In the genomic region with DNA sequence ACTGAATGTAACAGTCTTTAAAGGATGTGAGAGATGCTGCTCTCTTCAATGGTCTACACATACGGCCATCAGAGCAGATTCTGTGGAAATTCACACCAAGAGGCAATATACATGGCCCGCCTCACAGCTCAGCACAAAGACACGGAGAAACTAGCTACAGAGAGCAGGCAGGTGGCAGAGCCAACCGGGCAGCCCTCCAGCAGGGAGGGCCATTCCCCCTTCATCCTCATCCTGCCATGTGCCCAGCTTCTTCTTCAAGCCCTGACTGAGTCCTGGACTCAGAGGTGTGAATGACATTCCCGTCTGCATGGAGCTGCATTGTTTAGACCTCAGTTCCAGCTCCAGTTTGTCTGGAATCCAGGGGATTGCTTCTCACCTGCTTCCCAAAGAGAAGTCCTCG, we compare ENCODE assay signal across 19 mouse cellular contexts.
DNase-seq lines count a peak whose midpoint lies in the region; ATAC-seq and TF ChIP-seq lines count a peak whose summit lies in the region.
"Had no signal": no experiment of that assay in that cellular context is flagged by ENCODE, and none has a peak within 500 bp of the region (broad histone marks: within the 10 kb centered on the region; RNA-seq: fewer than 3 reads in every experiment).

No protein-coding gene starts in this region.

- no peak overlapping the region for H3K4me3 ChIP-seq in forebrain, embryonic 14.5 days (ENCODE audit: low read depth, low read length)
- no peak overlapping the region for H3K4me3 ChIP-seq in forebrain, embryonic 12.5 days (replicated peaks)
- no peak overlapping the region for H3K4me3 ChIP-seq in midbrain, postnatal 0 days (ENCODE audit: low read depth, low read length)
- H3K4me3 ChIP-seq in midbrain, embryonic 11.5 days (ENCODE audit: low read depth, low read length) = no peak overlapping the region
- H3K4me3 ChIP-seq: embryonic facial prominence, embryonic 15.5 days; heart, embryonic 15.5 days; limb, embryonic 10.5 days; liver, embryonic 12.5 days; stomach, embryonic 15.5 days had no signal

- no peaks in the 10 kb centered on the region for H3K27me3 ChIP-seq in forebrain, embryonic 14.5 days (replicated peaks; ENCODE audit: control insufficient read depth, insufficient read depth, low read length)
- no peaks in the 10 kb centered on the region for H3K27me3 ChIP-seq in forebrain, embryonic 12.5 days
- H3K27me3 ChIP-seq in midbrain, postnatal 0 days (ENCODE audit: insufficient read depth, low read length) = no peaks in the 10 kb centered on the region
- no peaks in the 10 kb centered on the region for H3K27me3 ChIP-seq in midbrain, embryonic 11.5 days (ENCODE audit: control insufficient read depth, insufficient read depth, low read length)
- H3K27me3 ChIP-seq: heart, embryonic 15.5 days; liver, embryonic 12.5 days; stomach, embryonic 15.5 days had no signal

- H3K9me3 ChIP-seq in forebrain, embryonic 14.5 days (replicated peaks; ENCODE audit: control insufficient read depth, low read length) = no peaks in the 10 kb centered on the region
- no peaks in the 10 kb centered on the region for H3K9me3 ChIP-seq in forebrain, embryonic 12.5 days
- no peaks in the 10 kb centered on the region for H3K9me3 ChIP-seq in midbrain, postnatal 0 days (ENCODE audit: low read length)
- no peaks in the 10 kb centered on the region for H3K9me3 ChIP-seq in midbrain, embryonic 11.5 days (ENCODE audit: control insufficient read depth, low read length)
- H3K9me3 ChIP-seq: embryonic facial prominence, embryonic 15.5 days; heart, embryonic 15.5 days; limb, embryonic 10.5 days; liver, embryonic 12.5 days; stomach, embryonic 15.5 days had no signal

- H3K4me1 ChIP-seq in forebrain, embryonic 14.5 days (ENCODE audit: control insufficient read depth, insufficient read depth, low read length) = no peaks in the 10 kb centered on the region
- peaks cover 5% of the 10 kb centered on the region; the same call in 1 of the 2 replicates for H3K4me1 ChIP-seq in forebrain, embryonic 12.5 days
- H3K4me1 ChIP-seq in midbrain, postnatal 0 days (ENCODE audit: insufficient read depth, low read length) = peaks cover 12% of the 10 kb centered on the region
- H3K4me1 ChIP-seq in midbrain, embryonic 11.5 days (ENCODE audit: control insufficient read depth, insufficient read depth, low read length) = no peaks in the 10 kb centered on the region
- H3K4me1 ChIP-seq: embryonic facial prominence, embryonic 15.5 days; heart, embryonic 15.5 days; limb, embryonic 10.5 days; liver, embryonic 12.5 days; stomach, embryonic 15.5 days had no signal

- TF ChIP-seq CTCF in midbrain, postnatal 0 days (IDR thresholded peaks at IDR 0.05) = no peak

- 71% methylated on average over 6 of the region's 6 CpGs for WGBS in forebrain, embryonic 14.5 days
- WGBS in forebrain, embryonic 12.5 days = 81% methylated on average over 6 of the region's 6 CpGs
- whole genome bisulfite sequencing in midbrain, postnatal 0 days = 73% methylated on average over 6 of the region's 6 CpGs
- 87% methylated on average over 6 of the region's 6 CpGs for WGBS in midbrain, embryonic 11.5 days

- no peak overlapping the region for H3K4me2 ChIP-seq in forebrain, embryonic 14.5 days (ENCODE audit: low read length)
- no peak overlapping the region for H3K4me2 ChIP-seq in forebrain, embryonic 12.5 days
- no peak overlapping the region for H3K4me2 ChIP-seq in midbrain, postnatal 0 days (ENCODE audit: low read depth, low read length, poor library complexity, severe bottlenecking)
- no peak overlapping the region for H3K4me2 ChIP-seq in midbrain, embryonic 11.5 days
- H3K4me2 ChIP-seq: embryonic facial prominence, embryonic 15.5 days; heart, embryonic 15.5 days; liver, embryonic 12.5 days; stomach, embryonic 15.5 days had no signal

- H3K9ac ChIP-seq in forebrain, embryonic 14.5 days (ENCODE audit: low read length) = no peak overlapping the region
- no peak overlapping the region for H3K9ac ChIP-seq in forebrain, embryonic 12.5 days
- H3K9ac ChIP-seq in midbrain, postnatal 0 days (replicated peaks; ENCODE audit: low read length, poor library complexity, severe bottlenecking) = no peak overlapping the region
- H3K9ac ChIP-seq in midbrain, embryonic 11.5 days (ENCODE audit: low read length) = no peak overlapping the region
- H3K9ac ChIP-seq: embryonic facial prominence, embryonic 15.5 days; heart, embryonic 15.5 days; liver, embryonic 12.5 days; stomach, embryonic 15.5 days had no signal

- DNase-seq in forebrain, embryonic 14.5 days (ENCODE audit: low spot score) = no peak
- no peak for DNase-seq in midbrain, postnatal 0 days (ENCODE audit: low spot score)
- no peak for DNase-seq in midbrain, embryonic 11.5 days (ENCODE audit: low spot score, missing footprints)
- peak; percentile 73 to 82 for DNase-seq in cerebellum, postnatal 25 days
- no peak for DNase-seq in c-Kit-positive CD71-positive TER-119-positive erythroid progenitor cells, embryonic 14.5 days (ENCODE audit: low spot score)
- DNase-seq in embryo, embryonic 10.5 days (ENCODE audit: low spot score) = no peak
- no peak for DNase-seq in thymus, postnatal 25 days
- DNase-seq: gastrocnemius, postnatal 36 days; kidney, adult 2 months; kidney, postnatal 36 days; right cerebral cortex, adult 18-20 months; spleen, adult 18-20 months had no signal

- ATAC-seq in forebrain, embryonic 14.5 days = no peak
- no peak for ATAC-seq in forebrain, embryonic 12.5 days (ENCODE audit: low FRiP score)
- ATAC-seq in midbrain, postnatal 0 days (ENCODE audit: low FRiP score) = no peak
- ATAC-seq in midbrain, embryonic 11.5 days (ENCODE audit: low FRiP score) = no peak
- ATAC-seq: activated CD4-positive, CD25-positive, alpha-beta regulatory T cell, adult 4 months; liver, embryonic 12.5 days had no signal

- H3K36me3 ChIP-seq in forebrain, embryonic 14.5 days (ENCODE audit: control insufficient read depth, insufficient read depth, low read length) = no peaks in the 10 kb centered on the region
- H3K36me3 ChIP-seq in forebrain, embryonic 12.5 days (replicated peaks) = no peaks in the 10 kb centered on the region
- no peaks in the 10 kb centered on the region for H3K36me3 ChIP-seq in midbrain, postnatal 0 days (ENCODE audit: insufficient read depth, low read length)
- H3K36me3 ChIP-seq in midbrain, embryonic 11.5 days (ENCODE audit: control insufficient read depth, insufficient read depth, low read length) = no peaks in the 10 kb centered on the region
- H3K36me3 ChIP-seq: embryonic facial prominence, embryonic 15.5 days; heart, embryonic 15.5 days; limb, embryonic 10.5 days; liver, embryonic 12.5 days; stomach, embryonic 15.5 days had no signal

- H3K27ac ChIP-seq in forebrain, embryonic 14.5 days (ENCODE audit: low read depth, low read length) = 0 out of 2 replicates have a peak overlapping the region, but pooled peaks have one; percentile 11
- no peak overlapping the region for H3K27ac ChIP-seq in forebrain, embryonic 12.5 days
- H3K27ac ChIP-seq in midbrain, postnatal 0 days (ENCODE audit: low read depth, low read length) = peak overlapping the region; percentile 39
- no peak overlapping the region for H3K27ac ChIP-seq in midbrain, embryonic 11.5 days (ENCODE audit: low read depth, low read length)
- H3K27ac ChIP-seq: embryonic facial prominence, embryonic 15.5 days; heart, embryonic 15.5 days; limb, embryonic 10.5 days; liver, embryonic 12.5 days; stomach, embryonic 15.5 days had no signal

Comparison
In these comparisons a context has a peak if more than half of its experiments do, and no peak if none do; other contexts are left out.
1. H3K27ac ChIP-seq: peak in forebrain, embryonic 14.5 days (single experiment) and midbrain, postnatal 0 days (single experiment); none in forebrain, embryonic 12.5 days (single experiment) and midbrain, embryonic 11.5 days (single experiment).
2. DNase-seq: peak in cerebellum, postnatal 25 days (2 of 2); none in forebrain, embryonic 14.5 days (single experiment), midbrain, postnatal 0 days (single experiment), midbrain, embryonic 11.5 days (single experiment), c-Kit-positive CD71-positive TER-119-positive erythroid progenitor cells, embryonic 14.5 days (single experiment), embryo, embryonic 10.5 days (single experiment) and thymus, postnatal 25 days (single experiment).